Mouse (Mus musculus): ENCODE measurements around the gene Muc13. TPM values are rescaled to one million over a fixed set of nuclear protein-coding genes. Genes with fewer than 3 reads are reported as not detected.

Muc13 gene
- total RNA-seq (2023): 0.24 to 0.50 TPM (median 0.35 TPM) in 4 replicates

GRCm38 (mm10) chr16:33793846-33794791, at the start of gene Muc13:
Gene Muc13, plus strand, starts transcription at chr16:33794037.

DNA sequence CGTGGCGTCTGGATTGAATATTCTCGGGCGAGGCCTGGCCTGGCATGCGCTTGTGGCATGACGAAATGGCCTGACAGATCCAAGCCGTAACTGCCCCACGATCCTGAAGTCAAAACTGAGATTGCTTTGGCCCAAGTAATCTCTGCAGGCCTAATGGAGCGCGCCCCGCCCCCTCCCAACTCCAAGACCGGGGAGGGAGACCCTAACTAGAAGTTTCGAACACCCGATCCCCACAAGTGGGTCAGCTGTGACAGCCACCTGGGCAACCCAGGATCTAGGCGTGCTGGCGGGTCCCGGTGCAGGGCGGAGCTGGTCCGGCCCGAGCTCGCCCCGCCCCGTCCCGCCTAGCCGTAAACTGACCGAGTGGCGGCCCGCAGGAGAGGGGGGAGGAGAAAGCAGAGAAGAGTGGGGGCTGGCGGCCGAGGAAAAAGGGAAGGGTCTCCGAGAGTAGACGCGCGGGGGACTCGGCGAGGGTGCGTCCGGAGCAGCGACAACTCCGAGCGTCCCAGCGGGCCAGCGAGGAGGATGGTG, 35.5 kb downstream of the Muc13 start, which contains the start of gene Itgb5:
TSS of gene Itgb5 (plus strand) at position 365 of the 531 bp plus-strand sequence.

Other genes starting within 250 kb of the Muc13 start
- 102 to 122 TPM (median 109 TPM) in 4 replicates for gene Heg1, start 109.7 kb upstream of the Muc13 start, total RNA-seq (2023)
- gene Itgb5, start 35.6 kb downstream of the Muc13 start, total RNA-seq (2023): 0.49 to 2.0 TPM (median 1.2 TPM) in 4 replicates
- gene Umps, start 173.0 kb downstream of the Muc13 start, total RNA-seq (2023): 17.4 to 18.8 TPM (median 18.3 TPM) in 4 replicates